Mouse (Mus musculus) kidney, embryonic 15.5 days (tissue): ENCODE measurements around the gene Scgb2b7. TPM values are rescaled to one million over a fixed set of nuclear protein-coding genes. Genes with fewer than 3 reads are reported as not detected.
"Not testable (repeated sequence)": the region's sequence is repeated elsewhere in the genome, so short reads cannot be mapped to it uniquely, and the experiment has no call there.

Experiments
- ATAC-seq: fragments of 200-750 bp; cut with Nextera tagmentation; replicated peaks from 2 replicates; pipeline ENCODE4 v1.8.0; 2017; ENCODE audit warnings: moderate TSS enrichment; ENCODE audit not compliant: low FRiP score
- H3K27ac ChIP-seq: fragments of 300-500 bp; sonication (generic); 2 replicates; pipeline ENCODE4 v1.5.1; 2015; ENCODE audit warnings: mild to moderate bottlenecking, inconsistent platforms
- H3K27me3 ChIP-seq: fragments of 300-500 bp; sonication (generic); 2 replicates; pipeline ENCODE4 v1.6.1; 2015; ENCODE audit warnings: inconsistent platforms
- H3K36me3 ChIP-seq: fragments of 300-500 bp; sonication (generic); 2 replicates; pipeline ENCODE4 v1.6.1; 2015; ENCODE audit warnings: inconsistent platforms
- H3K4me1 ChIP-seq: fragments of 300-500 bp; sonication (generic); 2 replicates; pipeline ENCODE4 v1.6.1; 2015; ENCODE audit warnings: inconsistent platforms
- H3K4me2 ChIP-seq: fragments of 300-500 bp; sonication (generic); 2 replicates; pipeline ENCODE4 v1.6.1; 2015; ENCODE audit warnings: moderate library complexity, mild to moderate bottlenecking, inconsistent platforms
- H3K4me3 ChIP-seq: fragments of 300-500 bp; sonication (generic); replicated peaks from 2 replicates; pipeline ENCODE4 v1.5.1; 2015; ENCODE audit warnings: mild to moderate bottlenecking, inconsistent platforms
- H3K9ac ChIP-seq: fragments of 300-500 bp; sonication (generic); 2 replicates; pipeline ENCODE4 v1.6.1; 2015; ENCODE audit warnings: mild to moderate bottlenecking, inconsistent platforms
- H3K9me3 ChIP-seq: fragments of 300-500 bp; sonication (generic); replicated peaks from 2 replicates; pipeline ENCODE4 v1.6.1; 2016; ENCODE audit warnings: inconsistent platforms
- WGBS: fragments of 180-500 bp; shearing (Covaris S2); methylation state at CpG from one replicate; pipeline ENCODE4 v1.1.7; 2015; ENCODE audit warnings: mixed read lengths; 5-methylcytosine and 5-hydroxymethylcytosine counted together
- polyA plus RNA-seq: library from polyadenylated mRNA; unstranded; fragments of >200 nt; fragmentation: Nextera tagmentation; extraction: Ambion mirVana; gene quantifications from 2 replicates; pipeline ENCODE4 v1.2.1, GENCODE M21; 2015

The Scgb2b7 gene
- polyA plus RNA-seq, result not detected in 2 replicates

DNA sequence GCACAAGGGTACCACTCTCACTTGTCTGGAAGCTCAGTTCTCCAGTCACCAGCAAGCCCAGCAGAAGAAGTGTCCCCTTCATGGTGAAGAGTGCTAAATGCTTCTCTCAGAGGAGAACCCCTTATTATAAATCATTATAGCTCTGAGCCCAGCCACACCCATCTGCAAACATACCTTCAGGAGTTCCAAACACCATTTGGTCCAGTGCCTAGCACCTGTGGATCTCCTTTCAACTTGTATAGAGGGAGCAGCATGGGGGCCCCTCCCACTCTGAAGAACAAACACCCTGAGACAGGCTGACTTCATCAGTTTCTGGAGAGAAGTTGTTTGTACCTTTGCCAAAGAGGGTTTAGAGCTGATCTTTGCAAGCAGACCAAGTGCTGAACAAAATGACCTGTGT, at the start of gene Scgb2b7:
Scgb2b7 (minus strand) TSS at position 101 of the 400 bp plus-strand sequence.
- H3K4me2 ChIP-seq, H3K4me1 ChIP-seq, H3K9me3 ChIP-seq, H3K9ac ChIP-seq, H3K27me3 ChIP-seq, H3K27ac ChIP-seq, H3K36me3 ChIP-seq, ATAC-seq, H3K4me3 ChIP-seq: not testable (repeated sequence)

DNA sequence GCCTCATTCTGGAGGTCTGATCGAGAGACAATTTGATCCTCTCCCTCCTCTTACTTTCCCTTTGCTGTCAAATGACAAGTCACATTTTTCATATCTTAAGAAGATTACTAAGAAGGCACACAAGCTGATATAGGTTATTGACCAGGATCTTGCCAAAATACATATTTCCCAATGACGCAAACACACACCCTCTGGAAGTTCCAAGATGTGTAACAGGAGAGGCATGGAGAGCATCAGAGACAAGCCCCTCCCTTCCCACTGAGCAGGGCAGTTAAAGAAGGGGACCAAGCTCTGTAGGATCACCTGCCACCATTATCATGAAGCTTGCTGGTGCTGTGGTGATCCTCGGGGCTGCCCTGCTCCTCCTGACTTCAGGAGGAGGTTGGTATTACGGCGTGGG, 6.8 kb upstream of the Scgb2b7 start, which contains the start of gene Scgb1b7:
Scgb1b7 (plus strand) TSS at position 301 of the 400 bp plus-strand sequence.
- H3K27ac ChIP-seq, H3K27me3 ChIP-seq, H3K4me3 ChIP-seq, H3K9ac ChIP-seq, H3K4me2 ChIP-seq, H3K4me1 ChIP-seq, H3K36me3 ChIP-seq, ATAC-seq, H3K9me3 ChIP-seq: not testable (repeated sequence)
- WGBS, result 97% methylated on average over 4 of the region's 5 CpGs

Other genes starting within 250 kb of the Scgb2b7 start
- gene Scgb1b7, start 6.9 kb upstream of the Scgb2b7 start, polyA plus RNA-seq, result not detected in 2 replicates